ENCODE assay signal across 8 mouse cellular contexts in genomic region chr4:119968071-119968470, GRCm38 (mm10).
DNase-seq lines count a peak whose midpoint lies in the region; ATAC-seq lines count a peak whose summit lies in the region.

No protein-coding gene starts in this region.

- WGBS in heart, embryonic 13.5 days = 15% methylated on average over 4 of the region's 4 CpGs
- 20% methylated on average over 4 of the region's 4 CpGs for WGBS in intestine, embryonic 16.5 days
- 34% methylated on average over 4 of the region's 4 CpGs for WGBS in neural tube, embryonic 14.5 days

- no peaks in the 10 kb centered on the region for H3K36me3 ChIP-seq in heart, embryonic 13.5 days
- no peaks in the 10 kb centered on the region for H3K36me3 ChIP-seq in intestine, embryonic 16.5 days (ENCODE audit: control insufficient read depth, insufficient read depth, low read length)
- H3K36me3 ChIP-seq in neural tube, embryonic 14.5 days (ENCODE audit: control insufficient read depth, insufficient read depth, low read length) = no peaks in the 10 kb centered on the region

- H3K4me2 ChIP-seq in heart, embryonic 13.5 days = no peak overlapping the region
- H3K4me2 ChIP-seq in intestine, embryonic 16.5 days (ENCODE audit: low read depth, low read length) = no peak overlapping the region
- H3K4me2 ChIP-seq in neural tube, embryonic 14.5 days (ENCODE audit: low read depth, low read length) = no peak overlapping the region

- peaks cover 30% of the 10 kb centered on the region; the same call in 1 of the 2 replicates for H3K27me3 ChIP-seq in heart, embryonic 13.5 days (replicated peaks)
- no peaks in the 10 kb centered on the region for H3K27me3 ChIP-seq in intestine, embryonic 16.5 days (replicated peaks; ENCODE audit: control insufficient read depth, insufficient read depth, low read length)
- no peaks in the 10 kb centered on the region for H3K27me3 ChIP-seq in neural tube, embryonic 14.5 days (ENCODE audit: control insufficient read depth, insufficient read depth, low read length)

- H3K9ac ChIP-seq in heart, embryonic 13.5 days = peak overlapping the region; percentile 51; the same call in 1 of the 2 replicates
- H3K9ac ChIP-seq in intestine, embryonic 16.5 days (ENCODE audit: low read depth, low read length) = no peak overlapping the region
- no peak overlapping the region; the same call in 1 of the 2 replicates for H3K9ac ChIP-seq in neural tube, embryonic 14.5 days (replicated peaks; ENCODE audit: low read depth, low read length)

- H3K27ac ChIP-seq in heart, embryonic 13.5 days (replicated peaks) = peak overlapping the region; percentile 34; the same call in 1 of the 2 replicates
- no peak overlapping the region for H3K27ac ChIP-seq in intestine, embryonic 16.5 days (ENCODE audit: low read length)
- 0 out of 2 replicates have a peak overlapping the region, but pooled peaks have one; percentile 45 for H3K27ac ChIP-seq in neural tube, embryonic 14.5 days (ENCODE audit: low read depth, low read length)

- peaks cover 61% of the 10 kb centered on the region for H3K4me1 ChIP-seq in heart, embryonic 13.5 days
- peaks cover 6% of the 10 kb centered on the region for H3K4me1 ChIP-seq in intestine, embryonic 16.5 days (ENCODE audit: control insufficient read depth, insufficient read depth, low read length)
- peaks cover 22% of the 10 kb centered on the region for H3K4me1 ChIP-seq in neural tube, embryonic 14.5 days (ENCODE audit: control insufficient read depth, insufficient read depth, low read length)

- DNase-seq in heart, adult 9 months (ENCODE audit: low spot score in 2 of 2) = no peak
- DNase-seq in Muller cell, postnatal 12 days (ENCODE audit: inconsistent ontology term) = peak; percentile 59
- DNase-seq in cerebellum, postnatal 14 days = peak; percentile 85 to 86
- no peak for DNase-seq in spleen, postnatal 36 days (ENCODE audit: low spot score in 2 of 2)
- no peak for DNase-seq in spleen, postnatal 10 days (ENCODE audit: low spot score in 2 of 2)

- ATAC-seq in heart, embryonic 13.5 days (ENCODE audit: extremely low read depth, insufficient number of reproducible peaks, low FRiP score, low TSS enrichment) = no peak
- peak; percentile 42; the same call in 1 of the 2 replicates for ATAC-seq in intestine, embryonic 16.5 days
- ATAC-seq in neural tube, embryonic 14.5 days (ENCODE audit: low read depth) = peak; percentile 44; the same call in 1 of the 2 replicates

- H3K9me3 ChIP-seq in heart, embryonic 13.5 days = no peaks in the 10 kb centered on the region
- H3K9me3 ChIP-seq in intestine, embryonic 16.5 days (ENCODE audit: control insufficient read depth, low read length) = no peaks in the 10 kb centered on the region
- H3K9me3 ChIP-seq in neural tube, embryonic 14.5 days (ENCODE audit: control insufficient read depth, low read length) = no peaks in the 10 kb centered on the region

- H3K4me3 ChIP-seq in heart, embryonic 13.5 days = no peak overlapping the region
- H3K4me3 ChIP-seq in intestine, embryonic 16.5 days (ENCODE audit: low read length) = no peak overlapping the region
- H3K4me3 ChIP-seq in neural tube, embryonic 14.5 days (ENCODE audit: low read depth, low read length) = no peak overlapping the region

Comparison
In these comparisons a context has a peak if more than half of its experiments do, and no peak if none do; other contexts are left out.
1. DNase-seq: peak in Muller cell, postnatal 12 days (single experiment) and cerebellum, postnatal 14 days (2 of 2); none in heart, adult 9 months (0 of 2), spleen, postnatal 36 days (0 of 2) and spleen, postnatal 10 days (0 of 2).